Mouse (Mus musculus): ENCODE results near the gene Ccdc61. TPM values are rescaled to one million over a fixed set of nuclear protein-coding genes. Genes with fewer than 3 reads are reported as not detected.

Ccdc61 gene
- total RNA-seq, 2 experiments from 2014 or later: 7.7 to 8.3 TPM

GRCm38 (mm10) chr7:18921069-18921468, 10.9 kb upstream of the Ccdc61 start:
- peak; percentile 65 for DNase-seq (ENCODE audit: low spot score)
- intact Hi-C loops (cut with DNase I): no loop called here

- intact Hi-C loops (cut with DNase I): no loop called here
- no peak for DNase-seq (ENCODE audit: low spot score)
These were observed 7.7 kb upstream of the Ccdc61 start for GRCm38 (mm10) chr7:18917931-18918330.

- intact Hi-C loops (cut with DNase I): no loop called here
These were observed 6.0 kb upstream of the Ccdc61 start for GRCm38 (mm10) chr7:18916254-18916653.

GRCm38 (mm10) chr7:18909797-18910196, 418 bp downstream of the Ccdc61 start:
- intact Hi-C loops (cut with DNase I): loop anchor here (5.0 kb wide), 1 partner anchor 53 kb away; no protein-coding TSS in a partner anchor

More at GRCm38 (mm10) chr7:18916254-18916653, 6.0 kb upstream of the Ccdc61 start:
- DNase-seq (ENCODE audit: low spot score): no peak

GRCm38 (mm10) chr7:18904971-18905370, 5.2 kb downstream of the Ccdc61 start:
- no peak for DNase-seq (ENCODE audit: low spot score)
- intact Hi-C loops (cut with DNase I): loop anchor here (5.0 kb wide), 1 partner anchor 57 kb away; no protein-coding TSS in a partner anchor

More at GRCm38 (mm10) chr7:18909797-18910196, 418 bp downstream of the Ccdc61 start:
- DNase-seq (ENCODE audit: low spot score): no peak

GRCm38 (mm10) chr7:18902486-18902885, 7.7 kb downstream of the Ccdc61 start:
- no peak for DNase-seq (ENCODE audit: low spot score)
- intact Hi-C loops (cut with DNase I): no loop called here

GRCm38 (mm10) chr7:18900513-18900912, 9.7 kb downstream of the Ccdc61 start:
- DNase-seq (ENCODE audit: low spot score): no peak
- intact Hi-C loops (cut with DNase I): no loop called here

- intact Hi-C loops (cut with DNase I): loop anchor here (1.0 to 5.0 kb wide), 3 partner anchors 71 to 110 kb away; no protein-coding TSS in a partner anchor
- DNase-seq (ENCODE audit: low spot score): no peak
These were observed 13.7 kb downstream of the Ccdc61 start for GRCm38 (mm10) chr7:18896536-18896935.

- DNase-seq (ENCODE audit: low spot score): no peak
- intact Hi-C loops (cut with DNase I): no loop called here
These were observed 16.4 kb downstream of the Ccdc61 start for GRCm38 (mm10) chr7:18893651-18894430.

GRCm38 (mm10) chr7:18893009-18893408, 17.2 kb downstream of the Ccdc61 start:
- intact Hi-C loops (cut with DNase I): no loop called here
- DNase-seq (ENCODE audit: low spot score): no peak

GRCm38 (mm10) chr7:18891872-18892599, 18.2 kb downstream of the Ccdc61 start:
- intact Hi-C loops (cut with DNase I): no loop called here
- DNase-seq (ENCODE audit: low spot score): peak; percentile 47

GRCm38 (mm10) chr7:18890848-18891247, 19.4 kb downstream of the Ccdc61 start:
- intact Hi-C loops (cut with DNase I): no loop called here
- no peak for DNase-seq (ENCODE audit: low spot score)

GRCm38 (mm10) chr7:18886963-18887362, 23.3 kb downstream of the Ccdc61 start:
- intact Hi-C loops (cut with DNase I): no loop called here
- DNase-seq (ENCODE audit: low spot score): no peak

- intact Hi-C loops (cut with DNase I): no loop called here
- no peak for DNase-seq (ENCODE audit: low spot score)
These were observed 25.3 kb downstream of the Ccdc61 start for GRCm38 (mm10) chr7:18884745-18885422.

- intact Hi-C loops (cut with DNase I): no loop called here
- DNase-seq (ENCODE audit: low spot score): no peak
These were observed 26.0 kb downstream of the Ccdc61 start for GRCm38 (mm10) chr7:18883991-18884744.

- DNase-seq (ENCODE audit: low spot score): no peak
- intact Hi-C loops (cut with DNase I): no loop called here
These were observed 31.5 kb downstream of the Ccdc61 start for GRCm38 (mm10) chr7:18878691-18879090.

- DNase-seq (ENCODE audit: low spot score): no peak
- intact Hi-C loops (cut with DNase I): no loop called here
These were observed 34.8 kb downstream of the Ccdc61 start for GRCm38 (mm10) chr7:18875372-18875771.

- intact Hi-C loops (cut with DNase I): loop anchor here (1.0 to 2.0 kb wide), 2 partner anchors 40 to 124 kb away; no protein-coding TSS in a partner anchor
- peak; percentile 26 for DNase-seq (ENCODE audit: low spot score)
These were observed 37.0 kb downstream of the Ccdc61 start for GRCm38 (mm10) chr7:18873253-18873652.

GRCm38 (mm10) chr7:18872816-18873215, 37.4 kb downstream of the Ccdc61 start:
- intact Hi-C loops (cut with DNase I): loop anchor here (1.0 to 2.0 kb wide), 2 partner anchors 40 to 124 kb away; no protein-coding TSS in a partner anchor
- DNase-seq (ENCODE audit: low spot score): no peak
